Mouse (Mus musculus): Measurements from ENCODE around the gene Dtd1. TPM values are rescaled to one million over a fixed set of nuclear protein-coding genes. Genes with fewer than 3 reads are reported as not detected.

The Dtd1 gene
- total RNA-seq, 2 experiments from 2014 or later, result 47.5 to 95.0 TPM

DNA sequence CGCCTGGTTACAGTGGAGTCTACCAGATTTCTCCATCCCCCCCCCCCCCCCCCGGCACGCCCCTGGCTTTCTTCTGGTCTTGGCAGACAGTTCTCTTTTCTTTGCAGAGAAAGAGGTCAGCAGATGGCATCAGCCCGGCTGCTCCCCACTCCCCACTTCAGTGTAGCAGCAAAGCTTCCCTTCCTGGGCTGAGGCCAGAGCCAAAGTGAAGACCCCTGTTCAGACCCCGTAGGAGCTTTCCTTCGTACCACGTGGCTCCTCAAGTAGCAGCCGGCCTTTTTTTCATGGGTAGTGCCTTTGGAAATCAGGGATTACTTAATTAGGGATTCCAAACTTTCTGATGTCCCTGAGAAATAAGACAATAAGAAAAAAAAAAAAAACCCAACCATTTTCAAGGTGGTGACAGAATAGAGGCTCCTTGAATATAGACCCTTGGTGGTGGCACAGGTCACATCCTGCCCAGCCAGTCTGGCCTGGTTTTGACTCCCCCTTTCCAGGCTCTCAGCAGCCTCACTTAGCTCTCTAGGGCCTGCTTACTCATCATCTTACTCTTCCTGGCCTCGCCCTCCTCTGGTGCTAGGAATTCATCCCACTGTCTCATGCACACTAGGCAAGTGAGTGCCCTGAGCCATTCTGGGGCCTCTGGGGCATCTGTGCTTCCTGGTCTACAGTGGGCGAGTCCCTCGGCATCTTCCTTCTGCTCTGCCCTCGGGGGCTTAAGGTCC, 38.1 kb downstream of the Dtd1 start:
- ATAC-seq (replicated peaks; ENCODE audit: low FRiP score, low TSS enrichment, poor library complexity, severe bottlenecking), result no peak

DNA sequence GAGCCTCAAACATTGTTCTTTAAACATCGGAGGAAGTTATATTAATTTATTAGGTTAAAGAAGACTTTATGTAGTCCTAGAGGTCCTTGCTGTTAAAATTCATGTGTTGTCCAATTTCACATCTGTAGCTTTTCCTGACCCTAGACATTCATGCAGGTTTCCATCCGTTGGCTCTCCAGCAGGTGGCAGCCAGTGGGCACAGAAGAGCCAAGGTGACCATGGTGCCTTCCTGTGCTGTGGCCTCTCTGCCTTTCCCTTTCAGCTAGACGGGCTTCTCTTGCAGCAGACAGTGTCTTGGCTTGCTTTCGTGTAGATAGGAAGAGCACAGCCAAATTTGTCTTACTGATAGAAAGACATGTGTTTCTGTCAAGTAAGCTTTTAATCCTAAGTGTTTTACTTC, 39.0 kb downstream of the Dtd1 start:
- no peak for ATAC-seq (replicated peaks; ENCODE audit: low FRiP score, low TSS enrichment, poor library complexity, severe bottlenecking)

DNA sequence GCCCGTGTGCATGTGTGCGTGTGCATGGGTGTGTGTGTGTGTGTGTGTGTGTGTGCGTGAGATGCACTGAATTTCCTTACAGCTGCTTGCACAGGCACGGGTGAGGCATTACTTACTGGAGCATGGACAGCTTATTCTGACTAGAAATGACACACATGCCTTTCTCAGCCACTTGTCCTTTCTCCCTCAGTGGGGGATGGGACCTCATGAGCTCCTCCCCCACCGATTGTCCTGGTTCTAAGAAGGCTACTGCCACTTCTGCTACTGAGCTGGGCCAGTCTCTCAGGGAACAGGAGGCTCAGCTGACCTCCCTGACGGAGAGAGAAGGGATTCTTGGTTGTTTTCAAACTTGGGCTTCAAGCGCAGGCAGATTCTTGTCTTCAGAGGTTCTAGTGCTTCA, 40.4 kb downstream of the Dtd1 start:
- no peak for ATAC-seq (replicated peaks; ENCODE audit: low FRiP score, low TSS enrichment, poor library complexity, severe bottlenecking)

DNA sequence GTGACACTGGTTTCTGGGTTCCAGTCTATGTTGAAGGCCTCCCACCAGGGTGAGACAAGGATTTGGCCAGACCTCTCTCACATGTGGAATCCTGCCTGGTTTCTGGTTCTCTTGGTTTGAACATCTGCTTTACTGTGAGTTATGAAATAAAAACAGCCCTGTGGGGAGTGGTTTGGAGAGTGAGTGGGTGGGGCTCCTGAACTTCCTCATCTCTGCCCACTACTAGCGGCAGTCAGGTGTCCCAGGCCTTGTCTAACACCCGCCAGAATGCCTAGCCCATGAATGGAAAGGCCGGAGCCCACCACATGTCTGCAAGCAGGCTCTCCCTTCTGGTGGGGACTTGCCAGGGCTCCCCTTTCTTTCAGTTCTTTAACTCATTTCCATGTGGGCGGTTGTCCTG, 42.3 kb downstream of the Dtd1 start:
- 0 out of 2 replicates have a peak, but pooled peaks have one; percentile 51 for ATAC-seq (replicated peaks; ENCODE audit: low FRiP score, low TSS enrichment, poor library complexity, severe bottlenecking)

DNA sequence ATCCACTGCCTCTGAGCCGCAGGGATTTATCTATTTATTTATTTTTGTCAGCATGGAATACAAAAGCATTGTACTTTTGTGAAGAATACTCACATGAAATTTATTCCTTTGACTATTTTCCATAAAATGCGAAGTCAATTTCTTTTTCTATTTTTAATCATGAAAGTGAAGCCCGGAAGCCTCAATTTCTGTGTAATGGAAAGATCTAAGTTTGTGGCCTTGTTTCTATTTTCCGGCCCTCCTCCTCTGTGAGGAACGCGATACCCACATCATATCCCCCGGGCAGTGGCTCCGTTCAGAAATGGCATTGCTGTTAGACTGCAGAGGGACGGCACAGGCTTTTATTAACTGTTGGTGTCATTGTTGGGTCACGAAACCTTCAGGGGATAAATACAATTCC, 46.7 kb downstream of the Dtd1 start:
- no peak for ATAC-seq (replicated peaks; ENCODE audit: low FRiP score, low TSS enrichment, poor library complexity, severe bottlenecking)

DNA sequence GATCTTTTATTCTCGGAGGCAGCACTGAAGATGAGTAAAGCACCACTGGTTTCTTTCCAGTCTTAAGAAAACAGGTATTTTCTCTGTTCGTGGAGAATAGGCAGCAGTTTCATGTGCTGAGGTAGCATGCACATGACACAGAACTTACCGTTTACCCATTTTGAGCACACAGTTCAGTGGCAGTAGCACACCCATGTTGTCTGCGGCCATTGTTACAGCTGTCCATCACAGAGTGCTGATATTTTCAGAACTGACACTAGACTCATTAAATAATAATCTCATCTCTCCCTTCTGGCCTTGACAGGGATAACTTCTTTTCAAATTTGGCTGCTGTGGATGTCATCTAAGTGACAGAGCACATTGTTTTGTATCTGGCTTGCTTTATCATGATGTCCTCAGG, 47.5 kb downstream of the Dtd1 start:
- ATAC-seq (replicated peaks; ENCODE audit: low FRiP score, low TSS enrichment, poor library complexity, severe bottlenecking), result no peak

DNA sequence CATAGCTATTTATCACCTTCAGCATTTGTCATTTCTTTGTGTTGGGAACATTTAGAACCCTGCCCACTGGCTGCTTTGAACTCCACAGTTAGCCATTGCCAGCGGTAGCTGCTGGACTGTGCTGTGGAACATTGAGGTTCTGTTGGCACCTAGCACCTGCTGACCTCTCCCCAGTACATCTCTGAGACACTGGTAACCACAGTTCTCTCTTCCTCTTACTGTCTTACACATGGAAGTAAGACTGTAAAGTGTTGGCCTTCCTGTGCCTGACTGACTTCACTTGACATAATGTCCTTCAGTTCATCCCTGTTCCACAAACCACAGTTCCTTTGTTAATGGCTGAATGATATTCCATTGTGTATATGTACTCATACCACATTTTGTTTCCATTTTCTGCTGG, 50.3 kb downstream of the Dtd1 start:
- no peak for ATAC-seq (replicated peaks; ENCODE audit: low FRiP score, low TSS enrichment, poor library complexity, severe bottlenecking)

DNA sequence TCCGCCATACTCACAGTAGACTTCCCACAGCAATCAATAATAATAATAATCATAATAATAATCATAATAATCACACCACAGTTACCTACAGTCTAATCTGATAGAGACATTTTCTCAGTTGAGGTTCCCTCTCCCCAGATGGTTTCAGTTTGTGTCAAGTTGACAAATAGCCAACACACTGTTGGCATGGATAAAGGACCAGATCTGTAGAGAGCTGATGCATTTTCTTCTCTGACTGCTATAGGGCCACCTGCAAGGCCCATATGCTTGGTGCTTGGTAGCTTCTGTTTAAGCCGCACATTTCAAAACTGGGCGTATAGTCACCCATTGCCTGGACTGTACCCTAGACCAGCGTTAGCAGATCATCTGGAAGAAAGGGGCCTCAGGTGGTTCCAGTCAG, 53.1 kb downstream of the Dtd1 start:
- no peak for ATAC-seq (replicated peaks; ENCODE audit: low FRiP score, low TSS enrichment, poor library complexity, severe bottlenecking)

DNA sequence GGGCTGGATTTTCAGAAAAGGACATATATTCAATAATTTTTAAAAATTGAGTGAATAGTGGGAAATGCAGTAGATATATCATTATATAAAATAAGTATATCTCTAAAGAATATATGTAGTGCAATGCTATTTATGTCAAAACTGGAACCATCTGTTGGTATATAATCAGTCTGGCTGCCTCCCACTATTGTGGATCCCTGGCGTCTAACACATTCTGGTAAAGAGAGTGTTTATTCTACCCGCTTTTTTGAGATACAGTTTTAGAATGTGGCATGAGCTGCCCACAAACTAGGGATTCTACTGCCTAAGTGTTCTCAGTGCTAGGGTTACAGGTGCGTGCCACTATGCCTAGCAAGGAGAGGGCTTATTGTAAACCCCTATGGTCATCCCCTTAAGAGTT, 55.6 kb downstream of the Dtd1 start:
- ATAC-seq (replicated peaks; ENCODE audit: low FRiP score, low TSS enrichment, poor library complexity, severe bottlenecking), result no peak

DNA sequence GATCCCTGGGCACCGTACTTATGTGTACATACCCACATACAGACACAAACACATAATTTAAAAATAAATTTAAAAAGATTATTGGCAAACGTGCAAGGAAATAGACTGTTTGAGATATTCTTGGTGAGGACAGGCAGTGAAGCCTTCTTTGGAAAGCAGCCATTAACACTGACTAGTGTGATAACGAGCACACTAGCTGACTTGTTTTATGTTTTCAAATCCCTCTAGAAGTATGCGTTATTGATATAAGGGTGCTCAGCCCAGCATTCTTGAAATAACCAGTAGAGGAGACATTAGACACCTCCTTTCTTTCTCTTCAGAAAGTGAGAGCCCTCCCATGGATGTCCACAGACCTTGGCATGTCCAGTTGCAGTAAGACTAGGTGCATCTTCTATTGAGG, 68.8 kb downstream of the Dtd1 start:
- no peak for ATAC-seq (replicated peaks; ENCODE audit: low FRiP score, low TSS enrichment, poor library complexity, severe bottlenecking)

DNA sequence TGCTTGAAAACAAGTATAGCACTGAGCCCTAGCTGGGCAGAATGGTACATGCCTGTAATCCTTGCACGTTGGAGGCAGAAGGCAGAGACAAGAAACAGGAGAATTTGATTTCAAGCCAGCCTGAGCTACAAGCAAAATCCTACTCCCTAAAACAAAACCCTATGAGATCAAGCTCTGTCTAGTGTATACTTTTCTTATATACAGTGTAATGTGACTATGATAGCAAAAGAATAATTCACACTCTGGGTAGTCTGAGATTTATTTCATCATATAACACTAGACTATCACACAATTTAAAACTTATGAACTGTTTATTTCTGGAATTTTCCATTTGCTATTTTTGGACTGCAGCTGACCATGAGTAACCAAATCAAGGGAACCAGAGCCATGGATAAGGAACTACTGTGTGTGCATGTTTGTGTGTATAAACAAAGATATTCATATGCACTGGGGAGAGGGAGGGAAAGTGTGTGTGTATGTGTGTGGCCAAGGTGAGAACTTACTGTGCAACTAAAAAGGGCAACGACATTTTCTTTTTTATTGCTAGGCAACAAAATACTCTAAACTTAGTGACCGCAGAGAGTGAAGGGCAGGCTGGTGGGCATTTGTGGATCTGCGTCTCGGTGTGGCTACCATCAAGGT, 70.7 kb downstream of the Dtd1 start:
- ATAC-seq (replicated peaks; ENCODE audit: low FRiP score, low TSS enrichment, poor library complexity, severe bottlenecking), result 0 out of 2 replicates have a peak, but pooled peaks have one; percentile 22

DNA sequence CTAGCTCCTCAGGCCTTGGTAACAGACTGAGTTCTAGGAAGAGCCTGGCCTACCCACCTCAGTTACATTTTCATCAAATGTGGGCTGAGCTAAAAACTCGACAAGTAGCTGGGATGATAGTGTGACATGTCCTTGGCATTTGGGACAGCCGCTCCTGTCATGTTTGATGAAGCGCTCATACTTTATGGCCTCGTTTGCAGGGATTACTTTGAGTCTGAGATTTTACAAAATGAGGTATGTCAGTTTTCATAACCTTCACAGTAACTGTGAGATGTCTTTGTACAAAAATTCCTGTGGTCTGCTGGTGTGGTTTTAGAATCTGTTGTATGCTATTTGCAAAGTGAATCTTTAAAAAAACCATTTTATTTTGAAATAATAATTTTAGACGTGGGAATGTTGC, 72.7 kb downstream of the Dtd1 start:
- no peak for ATAC-seq (replicated peaks; ENCODE audit: low FRiP score, low TSS enrichment, poor library complexity, severe bottlenecking)

DNA sequence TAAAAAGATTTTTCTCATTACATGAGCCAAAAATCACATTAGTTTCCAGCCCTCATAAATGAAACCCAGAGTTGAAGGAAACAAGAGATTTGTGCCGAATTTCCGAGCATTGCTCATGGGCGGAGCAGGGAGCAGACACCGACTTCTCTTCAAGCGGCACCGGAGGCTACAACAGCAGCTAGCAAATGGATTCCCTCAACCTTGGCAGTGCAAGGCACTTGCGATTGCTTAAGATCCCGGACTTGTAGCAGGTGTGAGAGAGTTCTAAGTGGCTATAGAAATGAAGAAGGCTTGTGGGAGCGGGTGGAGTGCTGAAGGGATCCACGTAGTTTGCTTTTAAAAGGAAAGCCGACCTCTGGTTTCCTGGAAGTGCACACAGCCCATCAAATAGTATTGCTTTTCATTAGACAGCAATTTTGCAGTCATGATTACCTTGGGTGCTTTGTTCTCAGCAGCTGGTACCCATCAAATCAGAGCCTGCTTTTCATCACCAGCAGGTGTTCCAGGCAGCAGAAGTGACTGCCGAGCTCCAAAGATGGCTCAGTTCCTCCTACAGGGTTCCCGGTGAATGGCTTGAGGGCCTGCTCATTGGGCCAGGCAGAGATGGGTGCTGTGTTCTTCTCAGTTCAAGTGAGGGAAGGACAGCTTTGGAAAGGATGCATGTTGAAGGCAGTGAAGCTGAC, 77.0 kb downstream of the Dtd1 start:
- no peak for ATAC-seq (replicated peaks; ENCODE audit: low FRiP score, low TSS enrichment, poor library complexity, severe bottlenecking)

DNA sequence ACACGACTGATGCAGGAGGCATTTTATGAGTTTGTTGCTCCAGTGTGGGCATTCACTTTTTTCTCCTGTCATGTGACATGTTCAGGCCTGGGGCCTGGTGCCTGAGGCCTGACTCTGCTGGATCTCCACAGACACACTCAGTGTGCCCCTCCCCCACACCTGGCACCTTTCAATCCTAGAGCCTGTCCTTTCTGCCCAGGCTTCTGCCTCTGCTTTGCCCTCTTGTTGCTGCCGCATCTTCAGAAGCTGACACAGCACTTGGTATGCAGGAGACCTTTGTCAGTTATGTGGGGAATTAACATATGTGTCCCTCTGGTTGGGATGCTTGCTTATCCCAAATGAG, 77.5 kb downstream of the Dtd1 start:
- no peak for ATAC-seq (replicated peaks; ENCODE audit: low FRiP score, low TSS enrichment, poor library complexity, severe bottlenecking)

DNA sequence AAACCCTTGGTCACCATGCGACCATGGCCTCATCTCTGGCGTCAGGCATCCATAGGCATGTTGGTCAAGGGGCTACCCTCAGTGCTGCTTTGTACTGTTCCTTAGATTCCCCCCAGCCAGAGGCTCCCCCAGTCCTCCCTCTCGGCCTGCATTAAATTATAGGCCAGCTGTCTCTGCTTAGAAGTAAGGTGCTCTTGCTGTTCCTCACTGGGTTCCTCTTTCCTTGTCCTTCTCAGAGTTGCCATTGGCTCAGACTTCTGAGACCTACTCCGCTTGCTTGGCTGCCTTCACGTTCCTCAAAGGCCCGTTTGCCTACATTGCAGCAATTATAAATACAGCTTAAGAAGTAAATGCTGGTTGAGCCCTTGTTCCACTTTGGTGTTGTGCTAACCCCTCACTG, 79.1 kb downstream of the Dtd1 start:
- no peak for ATAC-seq (replicated peaks; ENCODE audit: low FRiP score, low TSS enrichment, poor library complexity, severe bottlenecking)

DNA sequence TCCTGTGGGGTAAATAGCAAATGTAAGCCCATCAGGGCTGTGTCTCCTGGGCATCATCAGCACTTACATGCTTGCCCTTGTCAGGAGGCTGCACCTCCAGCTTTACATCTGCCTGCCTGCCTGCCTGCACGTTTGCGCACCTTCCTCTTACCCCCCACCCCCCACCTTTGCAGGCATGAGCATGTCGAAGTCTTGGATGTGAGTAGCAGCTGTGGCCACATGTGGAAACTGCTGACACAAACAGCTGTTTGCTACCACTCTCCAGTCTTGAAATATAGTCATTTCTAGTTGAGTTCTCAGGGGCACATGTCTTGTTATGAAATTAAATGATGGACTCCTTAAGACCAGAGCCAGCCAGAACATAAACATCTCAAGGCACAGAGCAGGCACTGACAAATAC, 79.7 kb downstream of the Dtd1 start:
- ATAC-seq (replicated peaks; ENCODE audit: low FRiP score, low TSS enrichment, poor library complexity, severe bottlenecking), result no peak

DNA sequence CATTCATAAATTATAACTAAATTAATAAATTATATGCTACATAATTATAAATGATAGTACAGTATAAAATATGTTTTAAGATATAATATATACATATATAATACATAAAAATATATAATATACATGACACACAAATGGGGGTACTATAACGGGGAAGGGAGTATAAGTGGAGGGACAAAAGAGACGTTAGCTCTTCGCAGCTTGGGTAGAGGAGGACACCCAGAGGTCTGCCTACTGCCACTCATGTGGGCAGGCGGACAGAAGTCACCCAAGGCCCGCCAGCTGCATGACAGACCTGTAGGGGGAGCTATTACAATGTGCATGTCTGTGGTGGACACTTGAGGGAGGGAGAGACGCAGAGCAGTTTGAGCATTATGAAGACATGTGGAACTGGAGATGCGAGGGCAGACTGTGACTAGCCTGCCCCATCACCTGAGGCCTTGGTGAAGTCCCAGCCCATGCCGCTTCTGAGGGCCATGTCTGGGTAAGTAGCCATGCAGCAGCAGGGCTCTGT, 92.6 kb downstream of the Dtd1 start:
- peak; percentile 44; the same call in 1 of the 2 replicates for ATAC-seq (replicated peaks; ENCODE audit: low FRiP score, low TSS enrichment, poor library complexity, severe bottlenecking)

DNA sequence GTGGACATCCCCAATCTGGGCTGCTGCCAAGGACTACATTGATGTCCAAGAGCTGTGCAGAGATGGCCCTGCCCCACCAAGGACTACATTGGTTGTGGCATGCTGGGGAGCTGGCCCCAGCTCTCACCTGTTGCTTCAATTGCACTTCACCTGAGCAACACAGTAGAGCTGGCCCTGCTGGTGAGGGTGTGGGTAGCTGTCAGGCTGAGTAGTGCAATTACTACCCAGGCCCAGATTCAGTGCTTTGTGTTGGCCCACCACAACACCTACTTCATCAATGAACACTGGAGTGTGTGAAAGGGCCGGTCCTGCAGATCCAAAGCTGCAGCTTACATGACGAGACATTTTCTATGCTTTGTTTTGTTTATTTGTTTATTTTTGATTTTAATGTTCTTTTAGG, 93.1 kb downstream of the Dtd1 start:
- 0 out of 2 replicates have a peak, but pooled peaks have one; percentile 22 for ATAC-seq (replicated peaks; ENCODE audit: low FRiP score, low TSS enrichment, poor library complexity, severe bottlenecking)

DNA sequence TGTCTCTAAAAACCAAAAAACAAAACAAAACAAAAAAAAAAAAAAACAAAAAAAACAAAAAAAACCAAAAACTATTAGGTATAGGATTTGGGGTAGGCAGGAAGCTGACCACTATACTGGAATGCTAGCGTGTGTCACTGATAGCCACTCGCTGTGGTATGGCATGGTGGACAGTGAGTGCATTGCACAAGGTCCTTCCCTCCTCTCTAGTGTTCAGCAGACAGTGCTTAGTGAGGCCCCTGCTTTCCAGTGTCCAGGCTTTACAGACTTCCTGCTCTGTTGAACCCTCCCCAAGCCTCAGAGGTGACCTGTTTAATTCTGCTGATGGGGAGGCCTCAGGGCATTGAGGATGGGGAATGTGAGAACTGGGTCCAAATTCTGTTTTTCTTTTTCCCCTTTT, 95.2 kb downstream of the Dtd1 start:
- no peak for ATAC-seq (replicated peaks; ENCODE audit: low FRiP score, low TSS enrichment, poor library complexity, severe bottlenecking)

DNA sequence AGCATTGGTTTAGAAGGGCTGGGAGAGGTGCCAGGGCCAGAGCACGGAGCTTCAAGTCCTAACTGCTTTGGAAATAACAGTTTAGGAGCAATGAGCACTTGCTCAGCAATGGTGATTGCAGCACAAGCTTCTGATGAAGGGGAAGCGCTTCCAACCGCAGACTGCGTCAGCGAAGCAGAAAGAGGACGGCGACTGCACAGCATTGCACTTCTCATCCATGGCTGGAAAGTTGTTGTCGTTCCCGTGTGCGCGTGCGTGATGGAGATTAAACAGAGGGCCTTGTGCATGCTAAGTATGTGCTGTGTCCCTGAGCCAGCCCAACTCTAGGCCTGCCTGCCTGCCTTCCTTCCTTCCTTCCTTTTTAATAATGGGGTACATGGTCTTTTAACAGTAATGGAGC, 98.3 kb downstream of the Dtd1 start:
- ATAC-seq (replicated peaks; ENCODE audit: low FRiP score, low TSS enrichment, poor library complexity, severe bottlenecking), result no peak

DNA sequence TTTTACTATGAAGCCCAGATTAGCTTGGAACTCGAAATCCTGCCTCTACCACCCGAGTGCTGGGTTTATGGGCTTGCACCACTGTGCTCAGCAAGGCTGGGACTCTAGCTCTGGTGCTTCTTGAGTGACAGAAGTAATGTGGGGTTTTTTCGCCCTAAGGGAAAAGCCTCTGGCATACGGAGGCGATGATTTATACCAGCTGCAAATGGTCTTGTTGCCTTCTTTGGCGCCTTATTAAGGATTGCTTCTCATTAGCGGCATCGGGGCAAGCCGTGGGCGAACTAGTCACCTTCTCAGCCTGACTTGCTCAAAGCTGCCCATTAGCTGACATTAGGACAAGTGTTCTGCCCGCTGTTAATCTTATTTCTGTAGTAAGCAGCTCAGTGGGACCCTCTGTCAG, 100.9 kb downstream of the Dtd1 start:
- ATAC-seq (replicated peaks; ENCODE audit: low FRiP score, low TSS enrichment, poor library complexity, severe bottlenecking), result no peak
